Mouse (Mus musculus): Measurements from ENCODE around the gene Fzd2. TPM values are rescaled to one million over a fixed set of nuclear protein-coding genes. Genes with fewer than 3 reads are reported as not detected.
"Not testable (repeated sequence)": the region's sequence is repeated elsewhere in the genome, so short reads cannot be mapped to it uniquely, and the experiment has no call there.

Gene Fzd2
- total RNA-seq, 2 experiments from 2014 or later: 1.2 to 2.1 TPM

GRCm38 (mm10) chr11:102586445-102587130, 17.6 kb upstream of the Fzd2 start:
- intact Hi-C loops (cut with DNase I): no loop called here
- no peak for DNase-seq
- 0 out of 2 replicates have a peak, but pooled peaks have one; percentile 4 for TF ChIP-seq CTCF (IDR thresholded peaks at IDR 0.05)
- Histone ChIP-seq H3K4me3 (no peak overlapping the region), H3K27ac (no peak overlapping the region)

GRCm38 (mm10) chr11:102587554-102587953, 16.6 kb upstream of the Fzd2 start:
- H3K4me3 ChIP-seq: no peak overlapping the region
- intact Hi-C loops (cut with DNase I): no loop called here
- no peak; the same call in 1 of the 2 replicates for TF ChIP-seq CTCF (IDR thresholded peaks at IDR 0.05)
- no peak for DNase-seq
- no peak overlapping the region for H3K27ac ChIP-seq

- Histone ChIP-seq H3K27ac (no peak overlapping the region), H3K4me3 (no peak overlapping the region)
- DNase-seq: no peak
- intact Hi-C loops (cut with DNase I): no loop called here
- no peak for TF ChIP-seq CTCF (IDR thresholded peaks at IDR 0.05)
These were observed 8.8 kb upstream of the Fzd2 start for GRCm38 (mm10) chr11:102595341-102595820.

GRCm38 (mm10) chr11:102599912-102600311, 4.3 kb upstream of the Fzd2 start:
- no peak for DNase-seq
- H3K4me3 ChIP-seq: no peak overlapping the region
- intact Hi-C loops (cut with DNase I): loop anchor here (5.0 kb wide), 1 partner anchor 37 kb away; no protein-coding TSS in a partner anchor
- TF ChIP-seq CTCF (IDR thresholded peaks at IDR 0.05): peak; percentile 35
- H3K27ac ChIP-seq: no peak overlapping the region

- intact Hi-C loops (cut with DNase I): loop anchor here (5.0 kb wide), 1 partner anchor 34 kb away; no protein-coding TSS in a partner anchor
- H3K4me3 ChIP-seq: peak overlapping the region; percentile 93
- DNase-seq: peak; percentile 28
- H3K27ac ChIP-seq: peak overlapping the region; percentile 91
- TF ChIP-seq CTCF (IDR thresholded peaks at IDR 0.05): no peak
These were observed 1.2 kb upstream of the Fzd2 start for GRCm38 (mm10) chr11:102602816-102603495.

- peak; percentile 71 for DNase-seq
These were observed 723 bp upstream of the Fzd2 start for GRCm38 (mm10) chr11:102603496-102603850.

GRCm38 (mm10) chr11:102604777-102605552, 769 bp downstream of the Fzd2 start:
- DNase-seq: peak; percentile 51
- peak; percentile 49 for TF ChIP-seq CTCF (IDR thresholded peaks at IDR 0.05)
- intact Hi-C loops (cut with DNase I): loop anchor here (5.0 kb wide), 1 partner anchor 32 kb away; no protein-coding TSS in a partner anchor
- Histone ChIP-seq H3K4me3 (peak overlapping the region; percentile 93), H3K27ac (peak overlapping the region; percentile 91)

More at GRCm38 (mm10) chr11:102603496-102603850, 723 bp upstream of the Fzd2 start:
- intact Hi-C loops (cut with DNase I): loop anchor here (5.0 kb wide), 1 partner anchor 34 kb away; no protein-coding TSS in a partner anchor
- peak overlapping the region; percentile 93 for H3K4me3 ChIP-seq
- TF ChIP-seq CTCF (IDR thresholded peaks at IDR 0.05): no peak
- H3K27ac ChIP-seq: peak overlapping the region; percentile 91

- intact Hi-C loops (cut with DNase I): no loop called here
- peak; percentile 47 for DNase-seq
- H3K27ac ChIP-seq: peak overlapping the region; percentile 91; the same call in 1 of the 2 replicates
- H3K4me3 ChIP-seq: peak overlapping the region; percentile 93
- no peak for TF ChIP-seq CTCF (IDR thresholded peaks at IDR 0.05)
These were observed 1.6 kb downstream of the Fzd2 start for GRCm38 (mm10) chr11:102605553-102606416.

GRCm38 (mm10) chr11:102606751-102607171, 2.6 kb downstream of the Fzd2 start:
- no peak for DNase-seq
- intact Hi-C loops (cut with DNase I): no loop called here
- no peak for TF ChIP-seq CTCF (IDR thresholded peaks at IDR 0.05)
- peak overlapping the region; percentile 93 for H3K4me3 ChIP-seq
- H3K27ac ChIP-seq: peak overlapping the region; percentile 91

- DNase-seq; intact Hi-C loops (cut with DNase I): not testable (repeated sequence)
- H3K4me3 ChIP-seq: peak overlapping the region; percentile 93
- peak overlapping the region; percentile 91 for H3K27ac ChIP-seq
These were observed 3.0 kb downstream of the Fzd2 start for GRCm38 (mm10) chr11:102607201-102607600.

GRCm38 (mm10) chr11:102607686-102608548, 3.7 kb downstream of the Fzd2 start:
- no peak for DNase-seq
- TF ChIP-seq CTCF (IDR thresholded peaks at IDR 0.05): no peak
- no peak overlapping the region for H3K27ac ChIP-seq
- H3K4me3 ChIP-seq: peak overlapping the region; percentile 93
- intact Hi-C loops (cut with DNase I): no loop called here

Measured in gastrocnemius, adult 2 months (tissue).